Mouse (Mus musculus): ENCODE results near the gene Fam102a.
A peak's percentile ranks its signal among the peaks of the same experiment; 100 is the strongest.

DNA sequence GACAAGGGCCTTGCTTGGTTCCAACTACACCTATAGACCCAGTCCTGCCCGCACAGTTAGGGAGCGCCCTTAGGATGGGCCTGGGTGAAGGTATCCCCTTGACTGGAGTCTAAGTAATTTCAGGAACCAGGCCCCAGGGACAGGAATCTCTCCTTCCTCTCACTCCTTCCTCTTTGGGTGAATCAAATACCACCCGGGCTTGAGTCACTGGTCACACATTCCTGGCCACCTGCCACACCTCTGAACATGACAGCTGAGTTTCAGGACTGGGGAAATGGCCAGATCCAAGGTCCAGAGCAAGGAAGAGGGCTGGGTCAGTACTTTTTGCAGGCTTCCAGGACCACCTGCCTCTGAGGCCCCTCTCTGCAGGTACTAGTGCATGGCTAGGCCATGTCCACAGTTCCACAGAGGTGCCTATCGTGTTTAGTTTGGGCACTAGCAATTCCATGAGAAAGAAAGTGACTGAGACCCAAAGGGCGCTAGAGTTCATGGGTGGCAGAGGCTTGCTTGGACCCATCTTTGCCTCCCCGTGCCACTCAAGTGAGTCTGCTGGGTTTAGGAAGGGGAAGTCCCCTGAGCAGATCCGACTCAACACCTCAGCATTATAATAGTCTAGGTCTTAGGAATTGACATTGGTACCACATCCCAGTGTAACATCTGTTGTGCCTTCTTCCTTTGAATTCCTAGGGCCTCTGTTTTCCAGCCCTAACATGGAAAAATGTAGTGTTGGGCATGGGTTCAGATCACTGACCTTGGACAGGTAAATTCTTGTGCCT is 13.0 kb downstream of the Fam102a start:
- TF ChIP-seq CTCF (IDR thresholded peaks at IDR 0.05; ENCODE audit: control insufficient read depth, insufficient read depth, insufficient read length) (no peak), USF1 (IDR thresholded peaks at IDR 0.05; ENCODE audit: low read depth) (no peak), MYOD1 (IDR thresholded peaks at IDR 0.05; ENCODE audit: control insufficient read depth, insufficient read length, low read depth) (peak; percentile 68), MYOG (IDR thresholded peaks at IDR 0.05; ENCODE audit: control insufficient read depth, extremely low read depth, insufficient read length) (no peak), CEBPB (IDR thresholded peaks at IDR 0.05; ENCODE audit: low read depth) (no peak), MAX (IDR thresholded peaks at IDR 0.05) (no peak)
